Mouse (Mus musculus): ENCODE results near the gene Naa16.
A peak's percentile ranks its signal among the peaks of the same experiment; 100 is the strongest.

The Naa16 gene

GRCm38 (mm10) chr14:79330944-79331561, 59.5 kb downstream of the Naa16 start:
- no peak for DNase-seq (ENCODE audit: inconsistent ontology term)

GRCm38 (mm10) chr14:79327033-79327432, 63.5 kb downstream of the Naa16 start:
- DNase-seq (ENCODE audit: inconsistent ontology term): no peak

GRCm38 (mm10) chr14:79324112-79324840, 66.3 kb downstream of the Naa16 start:
- no peak for DNase-seq (ENCODE audit: inconsistent ontology term)

- DNase-seq (ENCODE audit: inconsistent ontology term): no peak
Measured at GRCm38 (mm10) chr14:79321881-79322280, 68.7 kb downstream of the Naa16 start.

GRCm38 (mm10) chr14:79321152-79321551, 69.4 kb downstream of the Naa16 start:
- DNase-seq (ENCODE audit: inconsistent ontology term): no peak

GRCm38 (mm10) chr14:79317602-79318001, 73.0 kb downstream of the Naa16 start:
- DNase-seq (ENCODE audit: inconsistent ontology term): no peak

GRCm38 (mm10) chr14:79315877-79316276, 74.7 kb downstream of the Naa16 start:
- no peak for DNase-seq (ENCODE audit: inconsistent ontology term)

- no peak for DNase-seq (ENCODE audit: inconsistent ontology term)
Measured at GRCm38 (mm10) chr14:79314245-79315010, 76.2 kb downstream of the Naa16 start.

GRCm38 (mm10) chr14:79313439-79314175, 77.0 kb downstream of the Naa16 start:
- DNase-seq (ENCODE audit: inconsistent ontology term): no peak

- DNase-seq (ENCODE audit: inconsistent ontology term): no peak
Measured at GRCm38 (mm10) chr14:79312719-79313118, 77.9 kb downstream of the Naa16 start.

- DNase-seq (ENCODE audit: inconsistent ontology term): no peak
Measured at GRCm38 (mm10) chr14:79311918-79312454, 78.6 kb downstream of the Naa16 start.

- DNase-seq (ENCODE audit: inconsistent ontology term): no peak
Measured at GRCm38 (mm10) chr14:79309115-79309514, 81.5 kb downstream of the Naa16 start.

GRCm38 (mm10) chr14:79308364-79308763, 82.2 kb downstream of the Naa16 start:
- DNase-seq (ENCODE audit: inconsistent ontology term): no peak

- no peak for DNase-seq (ENCODE audit: inconsistent ontology term)
Measured at GRCm38 (mm10) chr14:79307908-79308307, 82.7 kb downstream of the Naa16 start.

- DNase-seq (ENCODE audit: inconsistent ontology term): no peak
Measured at GRCm38 (mm10) chr14:79307138-79307537, 83.4 kb downstream of the Naa16 start.

GRCm38 (mm10) chr14:79304873-79305464, 85.6 kb downstream of the Naa16 start:
- no peak for DNase-seq (ENCODE audit: inconsistent ontology term)

GRCm38 (mm10) chr14:79303150-79303549, 87.4 kb downstream of the Naa16 start:
- DNase-seq (ENCODE audit: inconsistent ontology term): no peak

- peak; percentile 97 for DNase-seq (ENCODE audit: inconsistent ontology term)
Measured at GRCm38 (mm10) chr14:79301466-79301875, 89.1 kb downstream of the Naa16 start, which contains the start of gene Rgcc. Gene Rgcc (minus strand): TSS chr14:79301645.

- no peak for DNase-seq (ENCODE audit: inconsistent ontology term)
Measured at GRCm38 (mm10) chr14:79300641-79301350, 89.8 kb downstream of the Naa16 start.

- peak; percentile 69 for DNase-seq (ENCODE audit: inconsistent ontology term)
Measured at GRCm38 (mm10) chr14:79299796-79300195, 90.8 kb downstream of the Naa16 start.

All from Muller cell, postnatal 12 days (primary cell).